Mouse (Mus musculus) cerebellum, adult 2 months (tissue): ENCODE results near the gene Paqr4.

Experiments used
- CTCF ChIP-seq: fragments of 200-500 bp; IDR thresholded peaks from 2 replicates; pipeline ENCODE4 v1.5.1; 2011; ENCODE audit warnings: low read depth, mild to moderate bottlenecking, control low read depth, low read length, moderate library complexity, borderline replicate concordance; ENCODE audit not compliant: insufficient read depth
- POLR2A ChIP-seq: fragments of 200-500 bp; IDR thresholded peaks from 2 replicates; pipeline ENCODE4 v1.6.1; 2011; ENCODE audit warnings: low read length, control low read depth, borderline replicate concordance; ENCODE audit not compliant: insufficient read depth

DNA sequence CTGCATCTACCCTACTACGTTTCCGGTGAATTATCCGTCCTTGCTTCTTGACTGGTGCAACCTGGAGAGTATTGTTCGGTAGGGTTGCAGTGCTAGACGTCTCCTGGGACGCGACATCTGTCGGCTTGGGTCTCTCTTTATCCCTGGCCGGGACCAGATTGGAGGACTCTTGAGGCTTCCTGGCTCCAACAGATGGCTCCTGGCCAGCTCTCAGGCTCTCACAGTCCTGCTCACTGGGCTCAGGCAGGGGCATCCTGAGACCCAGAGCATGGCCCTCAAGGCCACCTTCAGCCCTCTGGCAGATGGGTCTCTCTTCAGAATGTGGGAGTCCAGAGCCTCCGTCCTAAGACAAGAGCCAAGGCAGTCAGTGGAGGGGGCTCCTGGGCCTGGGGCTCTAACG is 22.3 kb upstream of the Paqr4 start:
- no peak for TF ChIP-seq POLR2A
- no peak for TF ChIP-seq CTCF
